Mouse (Mus musculus) liver, embryonic 15.5 days (tissue): Measurements from ENCODE around the gene Pld5. TPM values are rescaled to one million over a fixed set of nuclear protein-coding genes. Genes with fewer than 3 reads are reported as not detected.
A peak's percentile ranks its signal among the peaks of the same experiment; 100 is the strongest.

Source experiments
- ATAC-seq: fragments of 200-750 bp; cut with Nextera tagmentation; 2 replicates; pipeline ENCODE4 v1.8.0; 2017; ENCODE audit warnings: moderate number of reproducible peaks, mild to moderate bottlenecking, moderate library complexity; ENCODE audit not compliant: insufficient read depth
- H3K27ac ChIP-seq: fragments of 300-500 bp; sonication (generic); replicated peaks from 2 replicates; pipeline ENCODE4 v1.5.1; 2015; ENCODE audit warnings: mild to moderate bottlenecking, inconsistent platforms
- H3K27me3 ChIP-seq: fragments of 300-500 bp; sonication (generic); 2 replicates; pipeline ENCODE4 v1.6.1; 2015; ENCODE audit warnings: mild to moderate bottlenecking, inconsistent platforms
- H3K36me3 ChIP-seq: fragments of 300-500 bp; sonication (generic); replicated peaks from 2 replicates; pipeline ENCODE4 v1.6.1; 2015; ENCODE audit warnings: moderate library complexity, mild to moderate bottlenecking, inconsistent platforms
- H3K4me1 ChIP-seq: fragments of 300-500 bp; sonication (generic); replicated peaks from 2 replicates; pipeline ENCODE4 v1.6.1; 2015; ENCODE audit warnings: inconsistent platforms
- H3K4me2 ChIP-seq: fragments of 300-500 bp; sonication (generic); 2 replicates; pipeline ENCODE4 v1.6.1; 2015; ENCODE audit warnings: moderate library complexity, mild to moderate bottlenecking, inconsistent platforms
- H3K4me3 ChIP-seq: fragments of 300-500 bp; sonication (generic); replicated peaks from 2 replicates; pipeline ENCODE4 v1.5.1; 2015; ENCODE audit warnings: mild to moderate bottlenecking, inconsistent platforms
- H3K9ac ChIP-seq: fragments of 300-500 bp; sonication (generic); 2 replicates; pipeline ENCODE4 v1.6.1; 2015; ENCODE audit warnings: moderate library complexity, mild to moderate bottlenecking, inconsistent platforms
- H3K9me3 ChIP-seq: fragments of 300-500 bp; sonication (generic); replicated peaks from 2 replicates; pipeline ENCODE4 v1.6.1; 2016; ENCODE audit warnings: inconsistent platforms
- WGBS: fragments of 180-500 bp; shearing (Covaris S2); methylation state at CpG from one replicate; pipeline ENCODE4 v1.1.7; 2015; ENCODE audit warnings: mixed read lengths; ENCODE audit not compliant: insufficient replicate concordance; 5-methylcytosine and 5-hydroxymethylcytosine counted together
- polyA plus RNA-seq: library from polyadenylated mRNA; unstranded; fragments of >200 nt; fragmentation: Nextera tagmentation; extraction: Ambion mirVana; gene quantifications from 2 replicates; pipeline ENCODE4 v1.2.1, GENCODE M21; 2015

The Pld5 gene
- polyA plus RNA-seq, 1 experiment from 2014 or later = not detected

- Histone ChIP-seq H3K4me2 (no peak overlapping the region), H3K9ac (no peak overlapping the region), H3K4me1 (no peaks in the 10 kb centered on the region), H3K27me3 (no peaks in the 10 kb centered on the region), H3K4me3 (no peak overlapping the region), H3K36me3 (no peaks in the 10 kb centered on the region), H3K27ac (no peak overlapping the region), H3K9me3 (no peaks in the 10 kb centered on the region)
- 65% methylated on average over 7 of the region's 7 CpGs for whole genome bisulfite sequencing
- no peak for ATAC-seq
These were observed 331.9 kb downstream of the Pld5 start for GRCm38 (mm10) chr1:175943168-175943567.

GRCm38 (mm10) chr1:175938731-175939130 is 336.4 kb downstream of the Pld5 start:
- Histone ChIP-seq H3K9me3 (no peaks in the 10 kb centered on the region), H3K4me2 (no peak overlapping the region), H3K36me3 (no peaks in the 10 kb centered on the region), H3K9ac (no peak overlapping the region), H3K27me3 (no peaks in the 10 kb centered on the region), H3K4me1 (0 out of 2 replicates have a peak, but pooled peaks cover 3% of the 10 kb centered on the region), H3K4me3 (no peak overlapping the region), H3K27ac (no peak overlapping the region)
- ATAC-seq = no peak
- WGBS = 60% methylated on average over 3 of the region's 3 CpGs

- peak overlapping the region; percentile 27; the same call in 1 of the 2 replicates for H3K4me2 ChIP-seq
- ATAC-seq = no peak
These were observed 338.8 kb downstream of the Pld5 start for GRCm38 (mm10) chr1:175936282-175936737.

GRCm38 (mm10) chr1:175931391-175931790 is 343.7 kb downstream of the Pld5 start:
- 71% methylated on average over 5 of the region's 5 CpGs for WGBS

More at GRCm38 (mm10) chr1:175936282-175936737, 338.8 kb downstream of the Pld5 start:
- Histone ChIP-seq H3K9me3 (no peaks in the 10 kb centered on the region), H3K9ac (no peak overlapping the region), H3K27ac (no peak overlapping the region), H3K36me3 (no peaks in the 10 kb centered on the region), H3K4me1 (0 out of 2 replicates have a peak, but pooled peaks cover 3% of the 10 kb centered on the region), H3K27me3 (no peaks in the 10 kb centered on the region), H3K4me3 (no peak overlapping the region)
- WGBS = 11% methylated on average over 11 of the region's 11 CpGs

GRCm38 (mm10) chr1:175923848-175924787 is 351.0 kb downstream of the Pld5 start:
- 36% methylated on average over 7 of the region's 7 CpGs for WGBS
- ATAC-seq = no peak

More at GRCm38 (mm10) chr1:175931391-175931790, 343.7 kb downstream of the Pld5 start:
- no peak for ATAC-seq
- Histone ChIP-seq H3K9ac (no peak overlapping the region), H3K4me1 (0 out of 2 replicates have a peak, but pooled peaks cover 3% of the 10 kb centered on the region), H3K4me2 (no peak overlapping the region), H3K27ac (no peak overlapping the region), H3K9me3 (no peaks in the 10 kb centered on the region), H3K27me3 (no peaks in the 10 kb centered on the region), H3K4me3 (no peak overlapping the region), H3K36me3 (no peaks in the 10 kb centered on the region)

GRCm38 (mm10) chr1:175921091-175921490 is 354.0 kb downstream of the Pld5 start:
- no peak overlapping the region for H3K9ac ChIP-seq
- WGBS = 67% methylated on average over 8 of the region's 8 CpGs
- no peaks in the 10 kb centered on the region for H3K9me3 ChIP-seq
- ATAC-seq = no peak
- no peaks in the 10 kb centered on the region for H3K4me1 ChIP-seq
- no peak overlapping the region for H3K27ac ChIP-seq
- H3K27me3 ChIP-seq = no peaks in the 10 kb centered on the region
- no peak overlapping the region for H3K4me2 ChIP-seq
- no peaks in the 10 kb centered on the region for H3K36me3 ChIP-seq
- no peak overlapping the region for H3K4me3 ChIP-seq

More at GRCm38 (mm10) chr1:175923848-175924787, 351.0 kb downstream of the Pld5 start:
- H3K4me1 ChIP-seq = no peaks in the 10 kb centered on the region
- H3K9ac ChIP-seq = no peak overlapping the region
- no peaks in the 10 kb centered on the region for H3K36me3 ChIP-seq
- no peaks in the 10 kb centered on the region for H3K9me3 ChIP-seq
- no peak overlapping the region for H3K4me2 ChIP-seq
- H3K4me3 ChIP-seq = no peak overlapping the region
- no peaks in the 10 kb centered on the region for H3K27me3 ChIP-seq
- H3K27ac ChIP-seq = no peak overlapping the region

GRCm38 (mm10) chr1:175920029-175920428 is 355.1 kb downstream of the Pld5 start, which contains the start of gene Gm38100:
Gm38100 (plus strand) TSS chr1:175920329.
- H3K9ac ChIP-seq = no peak within 1 kb of the TSS
- H3K36me3 ChIP-seq = no peaks in the 10 kb centered on the region
- no peak for ATAC-seq
- no peaks in the 10 kb centered on the region for H3K27me3 ChIP-seq
- no peak within 1 kb of the TSS for H3K27ac ChIP-seq
- no peaks in the 10 kb centered on the region for H3K4me1 ChIP-seq
- WGBS = 61% methylated on average over 9 of the region's 9 CpGs
- no peaks in the 10 kb centered on the region for H3K9me3 ChIP-seq
- H3K4me2 ChIP-seq = no peak within 1 kb of the TSS
- H3K4me3 ChIP-seq = no peak within 1 kb of the TSS

GRCm38 (mm10) chr1:175913728-175914303 is 361.3 kb downstream of the Pld5 start:
- Histone ChIP-seq H3K27ac (no peak overlapping the region), H3K4me1 (peaks cover 6% of the 10 kb centered on the region; the same call in 1 of the 2 replicates), H3K27me3 (no peaks in the 10 kb centered on the region), H3K4me2 (no peak overlapping the region), H3K4me3 (no peak overlapping the region), H3K9ac (no peak overlapping the region), H3K36me3 (peaks cover 16% of the 10 kb centered on the region), H3K9me3 (no peaks in the 10 kb centered on the region)
- WGBS = 47% methylated on average over 5 of the region's 5 CpGs
- 0 out of 2 replicates have a peak, but pooled peaks have one; percentile 22 for ATAC-seq
